Mouse (Mus musculus) limb, embryonic 14.5 days (tissue): Measurements from ENCODE around the gene Adcy9. TPM values are rescaled to one million over a fixed set of nuclear protein-coding genes. Genes with fewer than 3 reads are reported as not detected.

ENCODE experiments used
- ATAC-seq: fragments of 200-750 bp; cut with Nextera tagmentation; 2 replicates; pipeline ENCODE4 v1.8.0; 2017; ENCODE audit warnings: low read depth, moderate number of reproducible peaks, moderate TSS enrichment; ENCODE audit not compliant: low FRiP score
- DNase-seq: peaks from one replicate; pipeline ENCODE4 v3.0.0-alpha.2; 2015; ENCODE audit warnings: low spot score
- H3K27ac ChIP-seq: fragments of 300-500 bp; sonication (generic); replicated peaks from 2 replicates; pipeline ENCODE4 v1.5.1; 2014; ENCODE audit warnings: low read depth, mild to moderate bottlenecking, low read length, moderate library complexity, mixed read lengths
- H3K27me3 ChIP-seq: fragments of 300-500 bp; sonication (generic); 2 replicates; pipeline ENCODE4 v1.6.1; 2014; ENCODE audit warnings: low read length, mixed read lengths; ENCODE audit not compliant: control insufficient read depth, insufficient read depth
- H3K36me3 ChIP-seq: fragments of 300-500 bp; sonication (generic); 2 replicates; pipeline ENCODE4 v1.6.1; 2014; ENCODE audit warnings: mild to moderate bottlenecking, low read length, moderate library complexity, mixed read lengths; ENCODE audit not compliant: control insufficient read depth, insufficient read depth
- H3K4me1 ChIP-seq: fragments of 300-500 bp; sonication (generic); 2 replicates; pipeline ENCODE4 v1.6.1; 2014; ENCODE audit warnings: antibody characterized with exemption, low read length, mixed read lengths; ENCODE audit not compliant: control insufficient read depth, insufficient read depth
- H3K4me2 ChIP-seq: fragments of 300-500 bp; sonication (generic); replicated peaks from 2 replicates; pipeline ENCODE4 v1.6.1; 2014; ENCODE audit warnings: low read depth, mild to moderate bottlenecking, low read length, moderate library complexity; ENCODE audit not compliant: severe bottlenecking
- H3K4me3 ChIP-seq: fragments of 300-500 bp; sonication (generic); replicated peaks from 2 replicates; pipeline ENCODE4 v1.5.1; 2014; ENCODE audit warnings: low read length
- H3K9ac ChIP-seq: fragments of 300-500 bp; sonication (generic); 2 replicates; pipeline ENCODE4 v1.6.1; 2014; ENCODE audit warnings: mild to moderate bottlenecking, low read depth, low read length, moderate library complexity; ENCODE audit not compliant: severe bottlenecking
- H3K9me3 ChIP-seq: fragments of 300-500 bp; sonication (generic); 2 replicates; pipeline ENCODE4 v1.6.1; 2016; ENCODE audit warnings: low read length; ENCODE audit not compliant: control insufficient read depth
- POLR2A ChIP-seq: fragments of 200-500 bp; IDR thresholded peaks from 2 replicates; pipeline ENCODE4 v1.8.0; 2012; ENCODE audit warnings: inconsistent platforms, mild to moderate bottlenecking, moderate library complexity, borderline replicate concordance; ENCODE audit not compliant: insufficient read depth, insufficient read length; ENCODE audit errors: extremely low read depth
- WGBS: fragments of 180-500 bp; shearing (Covaris S2); extraction: QIAGEN DNeasy Blood & Tissue Kit; methylation state at CpG from one replicate; pipeline ENCODE4 v1.1.7; 2014; 5-methylcytosine and 5-hydroxymethylcytosine counted together
- polyA plus RNA-seq, 2 experiments: library from polyadenylated mRNA; depleted of rRNA in 1 of 2; stranded (reverse) in 1 of 2; unstranded in 1 of 2; fragments of >200 nt; fragmentation: Nextera tagmentation in 1 of 2; extraction: Ambion mirVana in 1 of 2; gene quantifications; 2 replicates each; pipeline versions ENCODE4 v1.2.1 to v1.2.3; 2012 to 2014

Adcy9 gene
- 3.2 and 4.1 TPM in 2 replicates for polyA plus RNA-seq (2012; rRNA removed)
- polyA plus RNA-seq (2014; fragmentation: Nextera tagmentation; extraction: Ambion mirVana), result 2.4 and 2.7 TPM in 2 replicates

- Histone ChIP-seq H3K4me1 (peaks cover 22% of the 10 kb centered on the region), H3K4me2 (peak within 1 kb of the TSS; percentile 97), H3K9me3 (no peaks in the 10 kb centered on the region), H3K36me3 (no peaks in the 10 kb centered on the region), H3K27me3 (peaks cover 18% of the 10 kb centered on the region; the same call in 1 of the 2 replicates), H3K9ac (peak within 1 kb of the TSS; percentile 69), H3K4me3 (peak within 1 kb of the TSS; percentile 78), H3K27ac (peak within 1 kb of the TSS; percentile 48; the same call in 1 of the 2 replicates)
- DNase-seq, result peak; percentile 87
- 1% methylated on average over 24 of the region's 64 CpGs for WGBS
- TF ChIP-seq POLR2A, result peak; percentile 65; the same call in 1 of the 2 replicates
- peak; percentile 94 for ATAC-seq
Observed at GRCm38 (mm10) chr16:4420298-4421054, at the start of gene Adcy9. Gene Adcy9, minus strand, starts transcription at chr16:4420498.

DNA sequence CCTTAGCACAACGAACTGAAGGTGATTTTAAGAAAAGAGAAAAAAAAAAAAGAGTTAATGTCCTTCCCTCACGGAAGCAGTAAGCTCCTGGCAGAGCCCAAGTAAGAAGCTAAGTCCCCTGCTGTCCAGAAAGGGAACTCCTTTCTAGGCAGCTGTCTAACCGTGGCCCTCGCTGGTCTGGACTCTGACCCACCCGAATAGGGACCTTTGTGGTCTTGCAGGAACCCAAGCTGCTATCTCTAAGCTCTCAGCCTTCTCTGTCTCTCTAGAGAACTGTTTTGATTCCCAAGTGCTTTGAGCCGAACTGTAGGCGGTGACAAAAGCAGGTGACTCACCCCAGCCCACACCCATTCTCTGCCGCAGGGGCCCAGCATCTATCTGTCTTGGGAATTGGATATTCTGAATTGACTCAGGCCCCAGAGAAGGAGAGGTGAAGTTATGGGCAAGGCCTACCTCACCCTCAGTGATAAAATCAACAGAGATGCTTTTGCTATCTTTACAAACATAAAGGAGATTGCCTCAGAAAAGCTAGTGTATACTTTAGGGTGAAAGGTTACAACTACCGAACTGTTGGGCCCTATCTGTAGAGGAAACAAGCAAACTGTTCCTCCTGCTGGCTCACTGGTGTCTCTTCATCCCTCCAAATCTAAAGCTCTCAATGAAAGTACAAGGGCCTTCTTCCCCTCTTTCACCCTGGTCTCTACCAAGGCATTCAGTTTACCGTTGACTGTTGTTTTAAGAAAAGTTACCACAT lies 49.5 kb upstream of the Adcy9 start:
- no peaks in the 10 kb centered on the region for H3K27me3 ChIP-seq
- no peak overlapping the region for H3K27ac ChIP-seq
- no peak for DNase-seq
- no peak for ATAC-seq
- no peak overlapping the region for H3K9ac ChIP-seq
- H3K9me3 ChIP-seq, result no peaks in the 10 kb centered on the region
- no peaks in the 10 kb centered on the region for H3K36me3 ChIP-seq
- 69% methylated on average over 10 of the region's 10 CpGs for WGBS
- 0 out of 2 replicates have a peak, but pooled peaks cover 4% of the 10 kb centered on the region for H3K4me1 ChIP-seq
- H3K4me2 ChIP-seq, result no peak overlapping the region
- no peak overlapping the region for H3K4me3 ChIP-seq
- no peak for TF ChIP-seq POLR2A

- DNase-seq (no peak), ATAC-seq (no peak)
- Histone ChIP-seq H3K27me3 (no peaks in the 10 kb centered on the region), H3K4me2 (no peak overlapping the region), H3K4me3 (no peak overlapping the region), H3K4me1 (no peaks in the 10 kb centered on the region), H3K9me3 (no peaks in the 10 kb centered on the region), H3K36me3 (no peaks in the 10 kb centered on the region), H3K27ac (no peak overlapping the region), H3K9ac (no peak overlapping the region)
- TF ChIP-seq POLR2A, result no peak
- 74% methylated on average over 9 of the region's 9 CpGs for WGBS
Observed at GRCm38 (mm10) chr16:4464529-4465089, 44.3 kb upstream of the Adcy9 start.

DNA sequence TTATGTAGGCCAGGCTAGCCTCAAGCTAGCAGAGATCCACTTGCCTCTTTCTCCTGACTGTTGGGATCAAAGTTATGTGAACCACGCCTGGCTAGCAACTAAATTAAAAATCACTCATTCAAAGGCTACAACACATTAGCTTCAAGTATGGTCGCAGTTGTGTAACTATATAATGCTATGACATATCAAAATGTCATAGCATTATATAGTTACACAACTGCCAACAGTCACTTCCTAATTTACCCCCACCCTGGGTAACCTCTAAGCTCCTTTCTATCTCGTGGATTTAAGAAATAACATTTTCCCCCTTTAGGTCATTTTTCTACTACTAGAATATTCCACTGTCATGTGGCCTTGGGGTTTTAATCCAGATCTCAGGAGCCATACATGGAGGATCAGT lies 37.6 kb upstream of the Adcy9 start:
- no peak for TF ChIP-seq POLR2A
- Histone ChIP-seq H3K4me1 (no peaks in the 10 kb centered on the region), H3K4me2 (no peak overlapping the region), H3K4me3 (no peak overlapping the region), H3K9me3 (no peaks in the 10 kb centered on the region), H3K36me3 (no peaks in the 10 kb centered on the region), H3K27ac (no peak overlapping the region), H3K27me3 (no peaks in the 10 kb centered on the region), H3K9ac (no peak overlapping the region)
- ATAC-seq, result no peak
- no peak for DNase-seq
- 77% methylated on average over 3 of the region's 3 CpGs for WGBS

DNA sequence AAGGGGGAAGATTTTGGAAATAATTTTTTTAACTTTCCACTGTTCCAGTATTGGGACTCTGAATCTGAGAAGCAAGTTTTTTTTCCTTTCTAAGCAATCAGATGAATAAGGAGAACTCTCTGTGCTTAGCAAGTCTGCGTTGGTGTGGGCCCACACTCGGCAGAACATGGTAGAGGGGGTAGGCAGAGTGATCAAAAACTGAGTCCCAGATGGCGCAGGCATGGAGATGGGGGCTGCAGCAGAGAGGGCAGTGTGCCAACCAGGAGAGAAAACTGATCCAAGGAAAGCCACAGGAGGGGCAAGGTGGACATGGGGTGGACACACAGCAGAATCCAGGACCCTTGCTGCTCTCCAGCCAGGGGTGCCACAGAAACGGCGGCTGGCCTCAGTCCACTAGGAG lies 36.1 kb upstream of the Adcy9 start:
- Histone ChIP-seq H3K9me3 (no peaks in the 10 kb centered on the region), H3K4me2 (no peak overlapping the region), H3K4me1 (no peaks in the 10 kb centered on the region), H3K27me3 (no peaks in the 10 kb centered on the region), H3K4me3 (no peak overlapping the region), H3K36me3 (no peaks in the 10 kb centered on the region), H3K27ac (no peak overlapping the region), H3K9ac (no peak overlapping the region)
- ATAC-seq, result no peak
- DNase-seq, result no peak
- TF ChIP-seq POLR2A, result no peak
- 78% methylated on average over 5 of the region's 5 CpGs for WGBS
